Mouse (Mus musculus) ES-Bruce4 (cell line): ENCODE measurements around the gene Bcr.

Experiments used
- CTCF ChIP-seq: IDR thresholded peaks from one replicate; pipeline ENCODE4 v1.8.1; 2011; ENCODE audit warnings: low read depth, low read length
- EP300 ChIP-seq: IDR thresholded peaks from 2 replicates; pipeline ENCODE4 v1.6.1; 2011; ENCODE audit warnings: low read depth, low read length; ENCODE audit not compliant: insufficient read depth

- no peak for TF ChIP-seq CTCF
- TF ChIP-seq EP300, result no peak
These were observed at the start of gene Bcr for GRCm38 (mm10) chr10:75060217-75060842.
